Mouse (Mus musculus) inflammation-experienced regulatory T-cells (primary cell): ENCODE results near the gene Rangrf. TPM values are rescaled to one million over a fixed set of nuclear protein-coding genes. Genes with fewer than 3 reads are reported as not detected.

Source experiments
- polyA plus RNA-seq, 2 experiments: library from polyadenylated mRNA; unstranded; fragments of 100-300 nt; shearing (Covaris generic); gene quantifications; one replicate each; pipeline ENCODE4 v1.2.1; 2017

Gene Rangrf
- 10 to 100 TPM; 20.6 to 25.1 TPM for polyA plus RNA-seq

DNA sequence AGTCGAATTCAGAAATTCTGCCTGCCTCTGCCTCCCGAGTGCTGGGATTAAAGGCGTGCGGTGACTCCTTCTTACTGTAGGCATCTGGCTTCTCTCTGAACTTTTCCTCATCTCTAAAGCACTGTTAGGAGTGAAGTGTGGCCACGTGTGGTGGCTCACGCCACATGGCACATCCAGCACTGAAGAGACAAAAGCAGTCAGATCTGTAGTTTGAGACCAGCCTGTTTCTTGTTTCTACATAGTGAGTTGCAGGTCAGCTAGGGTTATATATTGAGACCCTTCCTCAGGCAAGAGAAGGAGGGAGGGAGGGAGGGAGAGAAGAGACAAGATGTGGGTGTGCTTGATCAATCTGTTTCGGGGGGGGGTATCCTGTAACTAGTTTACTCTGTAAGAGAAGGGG lies at the start of gene Rangrf:
Gene Rangrf, minus strand, starts transcription at position 101 of the 400 bp plus-strand sequence.

DNA sequence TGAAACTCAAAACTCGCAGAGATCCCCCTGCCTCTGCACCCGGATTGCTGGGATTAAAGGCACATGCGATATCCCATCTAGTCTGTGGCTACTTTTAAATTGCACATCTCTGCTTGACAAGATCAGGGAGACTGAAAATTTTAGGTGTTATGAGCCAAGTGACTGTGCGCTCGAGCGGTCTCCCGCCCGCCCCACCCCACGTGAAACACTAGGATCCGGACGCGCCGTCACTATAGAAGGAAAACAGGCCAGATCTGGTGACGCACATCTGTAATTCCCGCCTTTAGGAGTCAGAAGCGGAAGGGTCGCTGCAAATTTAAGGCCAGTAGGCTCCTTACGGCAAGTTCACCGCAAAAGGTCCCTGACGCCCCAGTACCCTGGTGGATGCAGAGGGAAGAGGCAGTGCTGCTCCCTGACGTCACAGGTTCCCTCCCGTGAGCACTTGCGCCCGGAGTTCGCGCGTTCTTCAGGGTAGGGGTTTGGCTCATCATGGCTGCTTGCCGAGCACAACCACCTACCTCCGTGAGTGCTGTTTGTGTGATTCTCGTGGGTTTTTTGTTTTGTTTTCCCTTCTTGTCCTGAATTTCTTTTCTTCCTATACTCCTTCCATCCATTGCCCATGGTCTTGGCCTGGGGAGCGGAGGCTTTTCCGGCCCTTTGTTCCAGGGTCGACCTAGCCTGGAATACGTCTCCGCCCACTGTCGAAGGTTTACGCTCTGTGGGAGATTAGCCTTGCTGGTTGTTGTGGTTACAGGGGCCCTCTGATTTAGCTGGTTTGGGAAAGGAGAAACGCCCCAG lies 40.9 kb upstream of the Rangrf start, which contains the start of gene Ctc1:
Gene Ctc1, plus strand, starts transcription at position 268 of the 798 bp plus-strand sequence.

DNA sequence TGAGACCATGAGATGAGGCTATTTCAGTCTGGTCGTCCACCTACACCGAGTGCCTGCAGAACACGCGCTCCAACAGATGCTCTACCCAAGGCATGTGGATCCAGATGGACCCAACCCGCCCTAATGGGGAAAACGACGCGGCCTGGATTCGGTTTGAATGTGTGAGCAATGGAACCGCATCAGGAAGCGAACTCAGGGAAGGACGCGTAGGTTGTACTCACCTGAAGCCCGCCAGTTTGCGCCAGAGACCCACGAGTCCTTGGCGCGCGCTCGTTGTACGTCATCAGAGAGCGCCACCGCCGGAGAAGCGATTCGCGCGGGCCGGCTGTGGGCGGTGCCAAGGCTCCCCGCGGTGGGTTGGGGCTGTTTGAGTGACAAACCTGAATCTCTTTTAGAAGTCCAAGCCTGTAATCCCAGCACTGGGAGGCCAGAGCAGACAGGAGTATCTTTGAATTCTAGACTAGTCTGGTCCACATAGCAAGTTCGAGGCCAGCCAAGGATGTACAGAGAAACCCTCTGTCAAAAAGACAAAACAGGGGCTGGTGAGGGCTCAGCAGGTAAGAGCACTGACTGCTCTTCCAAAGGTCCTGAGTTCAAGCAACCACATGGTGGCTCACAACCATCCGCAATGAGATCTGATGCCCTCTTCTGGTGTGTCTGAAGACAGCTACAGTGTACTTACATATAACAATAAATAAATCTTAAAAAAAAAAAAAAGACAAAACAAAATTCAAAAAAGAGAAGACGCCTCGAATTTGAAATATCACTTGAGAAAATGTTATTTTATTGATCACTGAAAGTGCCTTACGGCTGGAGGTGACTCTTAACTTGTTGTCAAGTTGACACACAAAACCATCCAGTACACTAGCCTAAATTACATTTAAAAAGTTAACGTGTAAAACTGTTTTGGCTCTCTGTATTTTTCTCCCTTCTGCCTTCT lies 33.5 kb upstream of the Rangrf start, which contains the start of gene Pfas:
Gene Pfas, minus strand, starts transcription at position 279 of the 940 bp plus-strand sequence.

DNA sequence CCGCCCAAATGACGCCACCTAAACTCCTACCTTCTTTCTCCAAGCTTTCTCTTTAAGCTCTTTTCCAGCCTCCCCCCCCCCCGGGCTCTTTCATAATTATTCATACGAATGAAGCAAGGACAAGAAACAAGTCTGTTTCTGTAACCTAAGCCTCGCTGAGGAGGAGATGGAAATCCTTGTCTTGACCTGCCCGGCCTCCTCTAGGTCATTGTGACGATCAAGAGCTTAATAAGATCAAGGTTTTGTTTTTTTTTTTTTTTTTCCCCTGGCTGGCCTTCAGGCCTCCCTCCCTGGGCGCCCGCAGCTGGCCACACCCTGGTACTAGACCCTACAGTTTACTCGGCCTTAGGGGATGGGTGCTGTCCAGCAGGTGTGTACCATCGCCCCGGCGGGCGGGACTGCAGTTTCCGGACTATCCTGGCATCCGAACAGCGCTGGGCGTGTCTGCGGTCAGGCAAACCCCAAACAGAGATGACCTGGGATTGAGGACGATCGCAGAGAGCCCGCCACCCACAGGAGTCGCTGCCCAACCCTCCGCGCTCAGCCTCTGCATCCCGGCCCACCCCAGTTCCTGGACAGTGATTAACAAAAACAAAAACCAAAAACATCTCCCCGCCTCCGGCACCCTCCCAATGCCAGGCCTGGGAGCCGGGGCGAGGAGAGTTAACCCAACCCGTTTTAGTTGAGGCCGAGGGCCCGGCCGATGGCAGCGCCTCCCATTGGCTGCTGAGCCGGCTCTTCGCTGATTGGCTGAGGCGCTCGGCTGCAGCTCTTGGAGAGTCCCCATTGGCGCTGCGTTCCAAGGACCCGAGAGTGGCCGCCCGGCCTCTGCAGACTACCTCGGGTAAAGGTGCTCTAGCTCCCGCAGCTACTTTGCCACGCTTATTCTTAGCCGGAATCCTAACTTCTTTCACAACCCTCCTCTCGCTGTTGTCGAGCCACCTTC lies 7.4 kb downstream of the Rangrf start, which contains the start of gene Slc25a35:
Gene Slc25a35, plus strand, starts transcription at position 795 of the 946 bp plus-strand sequence.

DNA sequence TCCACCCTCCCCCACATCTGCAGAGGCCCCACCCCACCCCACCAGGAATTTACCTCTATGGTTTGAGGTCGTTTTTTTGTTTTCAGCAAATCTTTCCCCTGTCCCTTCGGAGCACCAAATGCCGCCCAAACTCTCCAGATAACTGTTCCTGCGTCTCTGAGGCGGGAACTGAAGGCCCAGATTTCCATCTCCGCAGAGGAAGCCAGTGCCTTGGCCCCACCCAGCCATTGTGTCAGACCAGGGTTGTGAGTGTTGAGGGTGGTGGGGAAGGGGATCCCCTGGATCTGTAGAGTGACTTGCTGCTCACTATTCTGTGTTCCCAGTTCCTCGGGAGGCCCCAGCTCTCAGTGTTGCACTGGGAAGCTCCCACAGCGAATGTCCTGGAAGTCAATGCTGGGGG lies 17.7 kb downstream of the Rangrf start, which contains the start of gene Arhgef15:
Gene Arhgef15, minus strand, starts transcription at position 173 of the 400 bp plus-strand sequence.

DNA sequence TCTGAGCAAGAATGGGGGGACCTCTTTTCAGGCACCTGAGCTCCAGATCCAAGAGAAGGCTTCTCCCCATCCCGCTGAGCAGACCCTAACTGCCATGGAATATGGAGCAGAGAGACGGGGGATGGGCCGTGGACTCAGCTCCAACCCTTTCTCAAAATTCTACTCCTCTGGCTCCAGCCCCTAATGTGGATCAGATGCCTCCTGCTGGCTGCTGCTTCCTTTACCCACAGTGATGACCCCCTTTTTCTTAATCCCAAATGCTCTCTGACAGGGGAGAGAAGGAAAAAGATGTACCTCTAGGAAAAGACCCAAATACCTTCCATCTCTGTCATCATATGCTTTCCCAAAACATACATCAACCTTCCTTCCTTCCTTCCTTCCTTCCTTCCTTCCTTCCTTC lies 48.0 kb downstream of the Rangrf start, which contains the start of gene Odf4:
Gene Odf4, minus strand, starts transcription at position 101 of the 400 bp plus-strand sequence.

Other genes starting within 250 kb of the Rangrf start
- 10 to 100 TPM; 58.3 to 68.8 TPM for gene Ndel1, start 103.3 kb downstream of the Rangrf start, polyA plus RNA-seq
- under 1 TPM in 1 of 2 experiments, not detected in 1; 0.13 TPM for gene Rnf222, start 86.6 kb downstream of the Rangrf start, polyA plus RNA-seq
- gene Rpl26, start 73.6 kb downstream of the Rangrf start, polyA plus RNA-seq: 100 to 1,000 TPM; 738 to 754 TPM
- gene Odf4, start 48.1 kb downstream of the Rangrf start, polyA plus RNA-seq: 1 to 10 TPM in 1 of 2 experiments, under 1 TPM in 1; 0.51 to 4.0 TPM
- under 1 TPM; 0.19 to 0.78 TPM for gene Arhgef15, start 17.7 kb downstream of the Rangrf start, polyA plus RNA-seq
- 10 to 100 TPM in 1 of 2 experiments, 1 to 10 TPM in 1; 6.6 to 12.5 TPM for gene Slc25a35, start 7.1 kb downstream of the Rangrf start, polyA plus RNA-seq
- 1 to 10 TPM; 3.4 to 4.0 TPM for gene Pfas, start 33.3 kb upstream of the Rangrf start, polyA plus RNA-seq
- gene Ctc1, start 40.7 kb upstream of the Rangrf start, polyA plus RNA-seq: 10 to 100 TPM; 21.2 to 28.1 TPM
- 1 to 10 TPM; 3.4 to 5.2 TPM for gene Aurkb, start 70.5 kb upstream of the Rangrf start, polyA plus RNA-seq
- 1 to 10 TPM; 6.4 to 7.6 TPM for gene Borcs6, start 84.5 kb upstream of the Rangrf start, polyA plus RNA-seq
- 1 to 10 TPM; 2.4 to 4.8 TPM for gene Tmem107, start 95.6 kb upstream of the Rangrf start, polyA plus RNA-seq
- 100 to 1,000 TPM; 137 to 175 TPM for gene Vamp2, start 113.3 kb upstream of the Rangrf start, polyA plus RNA-seq
- 10 to 100 TPM in 1 of 2 experiments, 1 to 10 TPM in 1; 4.8 to 12.0 TPM for gene Per1, start 120.0 kb upstream of the Rangrf start, polyA plus RNA-seq
- under 1 TPM in 1 of 2 experiments, not detected in 1; 0.51 TPM for gene Hes7, start 145.2 kb upstream of the Rangrf start, polyA plus RNA-seq
- gene 9130213A22Rik, start 147.4 kb upstream of the Rangrf start, polyA plus RNA-seq: under 1 TPM in 1 of 2 experiments, not detected in 1; 0.40 TPM
- 1 to 10 TPM in 1 of 2 experiments, under 1 TPM in 1; 0.27 to 1.6 TPM for gene Aloxe3, start 150.7 kb upstream of the Rangrf start, polyA plus RNA-seq
- gene Alox12b, start 181.8 kb upstream of the Rangrf start, polyA plus RNA-seq: under 1 TPM in 1 of 2 experiments, not detected in 1; 0.18 TPM
- 10 to 100 TPM in 1 of 2 experiments, 1 to 10 TPM in 1; 5.9 to 12.5 TPM for gene Alox8, start 222.7 kb upstream of the Rangrf start, polyA plus RNA-seq